Mouse (Mus musculus) liver, embryonic 11.5 days (tissue): ENCODE data around the gene Rab27a. TPM values are rescaled to one million over a fixed set of nuclear protein-coding genes. Genes with fewer than 3 reads are reported as not detected.
"Not testable (repeated sequence)": the region's sequence is repeated elsewhere in the genome, so short reads cannot be mapped to it uniquely, and the experiment has no call there.

Experiments
- ATAC-seq: fragments of 200-750 bp; cut with Nextera tagmentation; replicated peaks from 2 replicates; pipeline ENCODE4 v1.8.0; 2017; ENCODE audit warnings: moderate number of reproducible peaks, mild to moderate bottlenecking, moderate TSS enrichment, moderate library complexity; ENCODE audit not compliant: low FRiP score
- DNase-seq: peaks from one replicate; pipeline ENCODE4 v3.0.0-alpha.2; 2017; ENCODE audit warnings: low spot score
- H3K27ac ChIP-seq: fragments of 300-500 bp; sonication (generic); 2 replicates; pipeline ENCODE4 v1.5.1; 2014; ENCODE audit warnings: mild to moderate bottlenecking, low read depth, low read length, control low read depth
- H3K27me3 ChIP-seq: fragments of 300-500 bp; sonication (generic); replicated peaks from 2 replicates; pipeline ENCODE4 v1.6.1; 2014; ENCODE audit warnings: low read length, mixed read lengths; ENCODE audit not compliant: control insufficient read depth, insufficient read depth
- H3K36me3 ChIP-seq: fragments of 300-500 bp; sonication (generic); 2 replicates; pipeline ENCODE4 v1.6.1; 2014; ENCODE audit warnings: mild to moderate bottlenecking, low read length, moderate library complexity, mixed read lengths; ENCODE audit not compliant: control insufficient read depth, insufficient read depth
- H3K4me1 ChIP-seq: fragments of 300-500 bp; sonication (generic); replicated peaks from 2 replicates; pipeline ENCODE4 v1.6.1; 2014; ENCODE audit warnings: low read length, mixed read lengths; ENCODE audit not compliant: control insufficient read depth, insufficient read depth
- H3K4me2 ChIP-seq: fragments of 300-500 bp; sonication (generic); 2 replicates; pipeline ENCODE4 v1.6.1; 2014; ENCODE audit warnings: mild to moderate bottlenecking, control low read depth, moderate library complexity
- H3K4me3 ChIP-seq: fragments of 300-500 bp; sonication (generic); 2 replicates; pipeline ENCODE4 v1.5.1; 2014; ENCODE audit warnings: low read depth, low read length, control low read depth
- H3K9ac ChIP-seq: fragments of 300-500 bp; sonication (generic); 2 replicates; pipeline ENCODE4 v1.6.1; 2014; ENCODE audit warnings: low read depth, low read length, control low read depth
- H3K9me3 ChIP-seq: fragments of 300-500 bp; sonication (generic); 2 replicates; pipeline ENCODE4 v1.6.1; 2016; ENCODE audit warnings: low read length, inconsistent platforms, mixed read lengths; ENCODE audit not compliant: control insufficient read depth
- WGBS: fragments of 180-500 bp; shearing (Covaris S2); extraction: QIAGEN DNeasy Blood & Tissue Kit; methylation state at CpG from one replicate; pipeline ENCODE4 v1.1.7; 2014; 5-methylcytosine and 5-hydroxymethylcytosine counted together
- polyA plus RNA-seq: library from polyadenylated mRNA; unstranded; fragments of >200 nt; fragmentation: Nextera tagmentation; extraction: Ambion mirVana; gene quantifications from 2 replicates; pipeline ENCODE4 v1.2.1, GENCODE M21; 2014

Rab27a gene
- polyA plus RNA-seq, 1 experiment from 2014 or later, result 3.0 TPM

DNA sequence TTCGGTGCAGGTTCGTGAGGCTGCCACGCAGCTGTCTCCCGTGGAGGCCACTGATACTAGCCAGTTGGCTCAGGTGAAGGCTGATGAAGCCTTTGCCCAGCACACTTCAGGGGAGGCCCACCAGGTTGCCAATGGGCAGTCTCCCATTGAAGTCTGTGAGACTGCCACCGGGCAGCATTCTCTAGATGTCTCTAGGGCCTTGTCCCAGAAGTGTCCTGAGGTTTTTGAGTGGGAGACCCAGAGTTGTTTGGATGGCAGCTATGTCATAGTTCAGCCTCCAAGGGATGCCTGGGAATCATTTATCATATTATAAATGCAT is 59.2 kb downstream of the Rab27a start:
- H3K4me1 ChIP-seq, result peaks cover 5% of the 10 kb centered on the region; the same call in 1 of the 2 replicates
- H3K27ac ChIP-seq, result no peak overlapping the region
- H3K36me3 ChIP-seq, result no peaks in the 10 kb centered on the region
- H3K27me3 ChIP-seq, result peaks cover 32% of the 10 kb centered on the region
- H3K9me3 ChIP-seq, result no peaks in the 10 kb centered on the region
- peak overlapping the region; percentile 48 for H3K4me3 ChIP-seq
- H3K4me2 ChIP-seq, result peak overlapping the region; percentile 82
- no peak for DNase-seq
- ATAC-seq, result no peak
- WGBS, result 41% methylated on average over 5 of the region's 5 CpGs
- H3K9ac ChIP-seq, result no peak overlapping the region

DNA sequence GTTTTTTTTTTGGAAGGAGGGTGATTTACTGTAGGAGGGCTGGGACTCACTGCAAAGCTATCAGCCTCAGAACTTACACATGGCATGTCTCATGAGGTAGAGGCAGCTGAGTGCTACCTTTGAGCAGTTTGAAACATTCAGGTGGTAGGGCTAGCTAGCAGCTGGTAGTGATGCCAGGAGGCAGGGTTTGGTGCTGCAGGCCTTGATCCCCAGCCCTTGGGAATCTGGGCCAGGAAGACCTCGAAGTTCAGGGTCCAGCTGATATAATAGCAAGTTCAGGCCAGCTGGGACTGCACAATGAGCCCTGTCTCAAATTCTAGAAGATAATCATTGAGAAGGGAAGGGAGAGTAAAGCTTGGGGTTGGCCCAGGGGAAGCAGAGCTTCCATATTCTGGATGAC is 60.5 kb downstream of the Rab27a start:
- no peaks in the 10 kb centered on the region for H3K9me3 ChIP-seq
- H3K27me3 ChIP-seq, result peaks cover 32% of the 10 kb centered on the region
- H3K4me2 ChIP-seq, result no peak overlapping the region
- H3K36me3 ChIP-seq, result no peaks in the 10 kb centered on the region
- DNase-seq (no peak), ATAC-seq (no peak)
- no peak overlapping the region for H3K9ac ChIP-seq
- WGBS, result 55% methylated on average over 1 of the region's 1 CpGs
- no peak overlapping the region for H3K27ac ChIP-seq
- no peak overlapping the region for H3K4me3 ChIP-seq
- H3K4me1 ChIP-seq, result peaks cover 5% of the 10 kb centered on the region; the same call in 1 of the 2 replicates

DNA sequence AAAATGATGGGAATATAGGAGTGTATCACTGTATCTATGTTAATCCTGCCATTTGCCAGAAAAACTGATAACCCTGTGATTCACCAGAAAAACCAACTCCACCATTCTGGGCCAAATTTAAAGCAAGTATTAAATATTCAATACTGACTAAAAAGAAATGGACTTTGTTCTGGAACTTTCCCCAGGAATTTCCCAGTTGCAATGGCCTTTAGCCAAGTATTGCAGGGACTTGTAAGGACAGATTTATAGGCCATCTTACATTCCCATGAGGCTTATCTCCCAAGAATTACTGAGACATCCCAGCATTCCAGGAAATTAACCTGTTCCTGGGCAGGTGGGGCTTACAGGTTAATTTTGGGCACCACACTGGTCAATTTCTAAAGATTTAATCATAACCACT is 61.1 kb downstream of the Rab27a start:
- peaks cover 32% of the 10 kb centered on the region for H3K27me3 ChIP-seq

GRCm38 (mm10) chr9:73112919-73113906 is 68.6 kb downstream of the Rab27a start, which contains the start of gene Rsl24d1:
TSS of gene Rsl24d1 (plus strand) at chr9:73113426.
- Histone ChIP-seq H3K27me3 (no peaks in the 10 kb centered on the region), H3K9ac (peak within 1 kb of the TSS; percentile 76), H3K36me3 (peaks cover 12% of the 10 kb centered on the region), H3K4me1 (no peaks in the 10 kb centered on the region), H3K4me3 (peak within 1 kb of the TSS; percentile 80), H3K4me2 (peak within 1 kb of the TSS; percentile 75), H3K27ac (peak within 1 kb of the TSS; percentile 76), H3K9me3 (no peaks in the 10 kb centered on the region)
- under 1% methylated on average over 64 of the region's 64 CpGs for WGBS
- ATAC-seq (peak; percentile 97), DNase-seq (peak; percentile 79)

More for the DNA sequence above, 61.1 kb downstream of the Rab27a start:
- H3K36me3 ChIP-seq, result no peaks in the 10 kb centered on the region
- no peak for DNase-seq
- H3K4me1 ChIP-seq, result peaks cover 5% of the 10 kb centered on the region; the same call in 1 of the 2 replicates
- no peak overlapping the region for H3K9ac ChIP-seq
- no peak for ATAC-seq
- H3K4me3 ChIP-seq, result no peak overlapping the region
- H3K27ac ChIP-seq, result no peak overlapping the region
- no peaks in the 10 kb centered on the region for H3K9me3 ChIP-seq
- no peak overlapping the region for H3K4me2 ChIP-seq

GRCm38 (mm10) chr9:73116704-73117103 is 72.0 kb downstream of the Rab27a start:
- not testable (repeated sequence) for H3K4me2 ChIP-seq, H3K4me1 ChIP-seq, H3K27ac ChIP-seq, H3K9ac ChIP-seq, ATAC-seq, H3K4me3 ChIP-seq, H3K27me3 ChIP-seq, DNase-seq, H3K9me3 ChIP-seq
- peaks cover 26% of the 10 kb centered on the region for H3K36me3 ChIP-seq
- 80% methylated on average over 4 of the region's 6 CpGs for WGBS

- H3K27me3 ChIP-seq, result no peaks in the 10 kb centered on the region
- H3K4me3 ChIP-seq, result no peak overlapping the region
- no peak overlapping the region for H3K27ac ChIP-seq
- H3K4me2 ChIP-seq, result no peak overlapping the region
- H3K9ac ChIP-seq, result no peak overlapping the region
- WGBS, result 85% methylated on average over 4 of the region's 4 CpGs
- no peak for ATAC-seq
- DNase-seq, result no peak
- peaks cover 26% of the 10 kb centered on the region for H3K36me3 ChIP-seq
- no peaks in the 10 kb centered on the region for H3K4me1 ChIP-seq
- no peaks in the 10 kb centered on the region for H3K9me3 ChIP-seq
Measured at GRCm38 (mm10) chr9:73118012-73118411, 73.4 kb downstream of the Rab27a start.

DNA sequence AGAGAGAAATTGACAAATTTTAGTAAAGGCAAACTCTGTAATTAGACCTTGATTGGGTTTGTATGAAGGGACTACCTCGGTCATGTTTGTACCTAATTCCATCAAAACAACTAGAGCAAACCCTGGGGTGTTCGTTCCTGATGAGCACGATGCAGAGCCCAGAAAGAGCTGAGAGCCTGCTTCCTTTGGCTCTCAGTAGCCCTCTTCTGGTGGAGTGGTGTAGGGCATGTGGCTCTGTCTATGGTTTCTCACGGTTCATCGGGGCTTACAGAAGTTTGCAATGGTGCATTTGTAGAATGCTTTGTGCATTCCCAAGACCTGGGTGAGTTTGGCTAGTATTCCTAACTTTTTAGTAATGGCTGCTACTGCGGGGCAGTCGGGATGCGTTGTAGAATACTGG is 77.1 kb downstream of the Rab27a start:
- DNase-seq (no peak), ATAC-seq (no peak)
- H3K27ac ChIP-seq, result no peak overlapping the region
- H3K4me1 ChIP-seq, result no peaks in the 10 kb centered on the region
- no peak overlapping the region for H3K4me3 ChIP-seq
- WGBS, result 75% methylated on average over 8 of the region's 8 CpGs
- H3K9me3 ChIP-seq, result no peaks in the 10 kb centered on the region
- H3K4me2 ChIP-seq, result no peak overlapping the region
- H3K9ac ChIP-seq, result no peak overlapping the region
- H3K36me3 ChIP-seq, result peaks cover 40% of the 10 kb centered on the region
- H3K27me3 ChIP-seq, result no peaks in the 10 kb centered on the region

- no peak overlapping the region for H3K4me3 ChIP-seq
- H3K9ac ChIP-seq, result no peak overlapping the region
- H3K36me3 ChIP-seq, result peaks cover 40% of the 10 kb centered on the region
- no peaks in the 10 kb centered on the region for H3K27me3 ChIP-seq
- H3K4me1 ChIP-seq, result no peaks in the 10 kb centered on the region
- no peak for ATAC-seq
- DNase-seq, result no peak
- H3K9me3 ChIP-seq, result no peaks in the 10 kb centered on the region
- 70% methylated on average over 8 of the region's 8 CpGs for WGBS
- no peak overlapping the region for H3K27ac ChIP-seq
- H3K4me2 ChIP-seq, result no peak overlapping the region
Measured at GRCm38 (mm10) chr9:73125043-73125570, 80.5 kb downstream of the Rab27a start.
